Mouse (Mus musculus): ENCODE measurements at regions not wholly inside any gene's neighbourhood (a gene's known extent, or its start where the extent isn't known, plus 50 kb on each side); places are given as distances from the start of the nearest gene placed in this dataset.

DNA sequence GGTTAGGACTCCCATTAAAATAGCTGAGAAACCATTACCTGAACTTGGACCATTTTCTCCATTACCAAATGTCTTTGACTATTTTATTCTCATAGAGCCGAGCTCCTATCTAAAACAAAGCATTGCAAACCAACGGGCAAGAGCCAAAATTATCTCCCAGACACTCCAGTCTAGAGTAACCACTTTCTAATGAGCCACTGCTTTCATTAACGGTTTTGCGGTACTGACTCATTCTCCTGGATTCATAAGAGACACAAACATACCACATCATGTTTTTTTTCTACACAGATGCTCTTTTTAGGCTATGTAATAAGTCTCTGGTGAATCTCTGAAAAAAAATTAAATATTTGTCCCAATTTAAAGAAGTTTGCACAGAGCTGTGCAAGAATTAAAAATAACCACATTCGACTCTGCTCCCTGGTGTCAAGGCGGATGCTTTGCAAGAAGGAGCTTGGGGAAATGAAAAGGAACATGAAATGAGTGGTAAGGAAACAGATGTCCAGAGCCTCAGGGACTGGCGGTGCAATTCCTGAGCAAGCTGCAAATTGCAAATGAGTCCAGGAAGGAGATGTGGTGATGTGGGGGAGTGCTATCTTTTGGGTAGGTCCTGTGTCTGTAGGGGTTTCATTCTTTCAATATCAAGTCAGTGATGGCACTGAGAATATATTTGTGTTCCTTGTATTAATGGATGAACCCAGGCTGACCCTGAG lies 143.8 kb upstream of the Phactr1 start:
- Histone ChIP-seq H3K4me1 (ENCODE audit: control insufficient read depth, insufficient read depth, low read length) (no peaks in the 10 kb centered on the region), H3K36me3 (ENCODE audit: control insufficient read depth, insufficient read depth, low read length) (no peaks in the 10 kb centered on the region), H3K9me3 (replicated peaks; ENCODE audit: control insufficient read depth, low read length, poor library complexity, severe bottlenecking) (no peaks in the 10 kb centered on the region), H3K27ac (ENCODE audit: low read length) (no peak overlapping the region), H3K27me3 (ENCODE audit: control insufficient read depth, insufficient read depth, low read depth, low read length) (no peaks in the 10 kb centered on the region), H3K4me3 (ENCODE audit: low read depth, low read length) (no peak overlapping the region), H3K4me2 (ENCODE audit: low read length) (no peak overlapping the region), H3K9ac (ENCODE audit: low read depth, low read length) (no peak overlapping the region)
- ATAC-seq: no peak
- 76% methylated on average over 7 of the region's 7 CpGs for WGBS

- Histone ChIP-seq H3K4me1 (ENCODE audit: control insufficient read depth, insufficient read depth, low read length) (no peaks in the 10 kb centered on the region), H3K27me3 (ENCODE audit: control insufficient read depth, insufficient read depth, low read depth, low read length) (no peaks in the 10 kb centered on the region), H3K9ac (ENCODE audit: low read depth, low read length) (no peak overlapping the region), H3K4me3 (ENCODE audit: low read depth, low read length) (no peak overlapping the region), H3K36me3 (ENCODE audit: control insufficient read depth, insufficient read depth, low read length) (no peaks in the 10 kb centered on the region), H3K27ac (ENCODE audit: low read length) (no peak overlapping the region), H3K4me2 (ENCODE audit: low read length) (no peak overlapping the region), H3K9me3 (replicated peaks; ENCODE audit: control insufficient read depth, low read length, poor library complexity, severe bottlenecking) (no peaks in the 10 kb centered on the region)
- no peak for ATAC-seq
- 90% methylated on average over 2 of the region's 2 CpGs for WGBS
These were observed 142.4 kb upstream of the Phactr1 start for GRCm38 (mm10) chr13:42538046-42538445.

GRCm38 (mm10) chr13:42544536-42545094 lies 135.8 kb upstream of the Phactr1 start:
- Histone ChIP-seq H3K4me3 (ENCODE audit: low read depth, low read length) (no peak overlapping the region), H3K9me3 (replicated peaks; ENCODE audit: control insufficient read depth, low read length, poor library complexity, severe bottlenecking) (no peaks in the 10 kb centered on the region), H3K9ac (ENCODE audit: low read depth, low read length) (no peak overlapping the region), H3K4me2 (ENCODE audit: low read length) (no peak overlapping the region), H3K4me1 (ENCODE audit: control insufficient read depth, insufficient read depth, low read length) (no peaks in the 10 kb centered on the region), H3K27me3 (ENCODE audit: control insufficient read depth, insufficient read depth, low read depth, low read length) (no peaks in the 10 kb centered on the region), H3K27ac (ENCODE audit: low read length) (no peak overlapping the region), H3K36me3 (ENCODE audit: control insufficient read depth, insufficient read depth, low read length) (no peaks in the 10 kb centered on the region)
- 82% methylated on average over 4 of the region's 4 CpGs for WGBS
- ATAC-seq: no peak

DNA sequence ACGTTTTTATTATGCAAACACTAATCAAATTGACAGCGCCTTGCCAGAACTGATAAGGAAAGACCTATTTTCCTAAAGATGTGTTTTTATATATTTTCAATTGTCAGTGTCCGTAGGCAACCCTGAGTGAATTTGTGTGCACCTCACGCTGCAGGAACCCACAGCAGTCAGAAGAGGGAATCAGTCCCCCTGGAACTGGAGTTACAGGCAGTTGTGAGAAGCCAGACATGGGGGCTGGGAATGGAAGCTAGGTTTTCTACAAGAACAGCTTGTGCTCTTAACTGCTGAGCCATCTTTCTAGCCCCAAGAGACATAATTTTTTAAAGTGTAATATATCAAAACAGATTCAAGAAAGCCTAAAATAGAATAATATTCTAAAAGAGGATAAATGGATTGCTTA lies 134.0 kb upstream of the Phactr1 start:
- no peaks in the 10 kb centered on the region for H3K36me3 ChIP-seq (ENCODE audit: control insufficient read depth, insufficient read depth, low read length)
- no peaks in the 10 kb centered on the region for H3K27me3 ChIP-seq (ENCODE audit: control insufficient read depth, insufficient read depth, low read depth, low read length)
- WGBS: 74% methylated on average over 4 of the region's 4 CpGs
- H3K4me2 ChIP-seq (ENCODE audit: low read length): no peak overlapping the region
- no peak for ATAC-seq
- no peak overlapping the region for H3K4me3 ChIP-seq (ENCODE audit: low read depth, low read length)
- H3K9ac ChIP-seq (ENCODE audit: low read depth, low read length): no peak overlapping the region
- no peak overlapping the region for H3K27ac ChIP-seq (ENCODE audit: low read length)
- no peaks in the 10 kb centered on the region for H3K4me1 ChIP-seq (ENCODE audit: control insufficient read depth, insufficient read depth, low read length)
- H3K9me3 ChIP-seq (replicated peaks; ENCODE audit: control insufficient read depth, low read length, poor library complexity, severe bottlenecking): no peaks in the 10 kb centered on the region

DNA sequence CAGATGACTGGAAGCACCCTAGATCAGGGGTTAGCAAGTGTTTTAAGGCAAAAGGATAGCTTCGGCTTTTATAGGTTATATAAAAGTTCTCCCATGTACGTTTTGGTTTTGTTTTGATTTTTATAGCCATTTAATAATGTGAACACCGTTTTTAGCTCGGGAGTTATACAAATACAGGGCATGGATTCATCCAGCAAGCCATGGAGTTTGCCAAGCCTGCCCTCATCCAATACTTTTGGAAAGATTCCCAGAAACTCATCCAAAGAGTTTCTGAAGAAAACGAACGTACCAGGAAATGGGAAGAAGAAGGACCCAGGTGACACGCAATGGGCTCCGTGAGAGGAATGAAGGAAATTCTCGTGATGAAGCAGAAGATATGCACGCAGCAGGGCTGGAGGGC lies 133.6 kb upstream of the Phactr1 start:
- H3K4me3 ChIP-seq (ENCODE audit: low read depth, low read length): no peak overlapping the region
- H3K27ac ChIP-seq (ENCODE audit: low read length): no peak overlapping the region
- 93% methylated on average over 10 of the region's 10 CpGs for WGBS
- ATAC-seq: no peak
- no peak overlapping the region for H3K4me2 ChIP-seq (ENCODE audit: low read length)
- H3K27me3 ChIP-seq (ENCODE audit: control insufficient read depth, insufficient read depth, low read depth, low read length): no peaks in the 10 kb centered on the region
- no peak overlapping the region for H3K9ac ChIP-seq (ENCODE audit: low read depth, low read length)
- no peaks in the 10 kb centered on the region for H3K9me3 ChIP-seq (replicated peaks; ENCODE audit: control insufficient read depth, low read length, poor library complexity, severe bottlenecking)
- no peaks in the 10 kb centered on the region for H3K36me3 ChIP-seq (ENCODE audit: control insufficient read depth, insufficient read depth, low read length)
- H3K4me1 ChIP-seq (ENCODE audit: control insufficient read depth, insufficient read depth, low read length): no peaks in the 10 kb centered on the region

- no peak overlapping the region for H3K4me2 ChIP-seq (ENCODE audit: low read length)
- H3K4me3 ChIP-seq (ENCODE audit: low read depth, low read length): no peak overlapping the region
- ATAC-seq: no peak
- no peaks in the 10 kb centered on the region for H3K27me3 ChIP-seq (ENCODE audit: control insufficient read depth, insufficient read depth, low read depth, low read length)
- no peaks in the 10 kb centered on the region for H3K9me3 ChIP-seq (replicated peaks; ENCODE audit: control insufficient read depth, low read length, poor library complexity, severe bottlenecking)
- H3K36me3 ChIP-seq (ENCODE audit: control insufficient read depth, insufficient read depth, low read length): no peaks in the 10 kb centered on the region
- no peaks in the 10 kb centered on the region for H3K4me1 ChIP-seq (ENCODE audit: control insufficient read depth, insufficient read depth, low read length)
- H3K27ac ChIP-seq (ENCODE audit: low read length): no peak overlapping the region
- no peak overlapping the region for H3K9ac ChIP-seq (ENCODE audit: low read depth, low read length)
- WGBS: 79% methylated on average over 5 of the region's 5 CpGs
These were observed 131.3 kb upstream of the Phactr1 start for GRCm38 (mm10) chr13:42549021-42549559.

DNA sequence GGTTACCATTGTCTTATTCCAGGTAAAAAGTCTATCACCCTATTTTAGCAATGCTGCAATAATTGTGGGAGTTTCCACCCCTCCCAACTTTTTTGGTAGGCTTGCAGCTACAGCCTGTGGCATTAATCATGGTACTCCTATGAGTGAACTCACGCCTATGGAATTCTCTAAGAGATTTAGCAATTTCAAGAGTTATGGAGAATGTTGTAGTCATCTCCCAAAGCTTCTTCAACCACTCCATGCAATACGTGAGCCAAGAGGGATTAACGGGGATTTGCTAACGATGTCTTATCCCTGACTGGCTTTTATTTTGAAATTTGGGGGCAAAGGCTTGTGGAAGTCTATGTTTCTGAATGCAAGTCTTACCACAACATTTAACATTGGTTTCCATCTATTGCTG lies 125.5 kb upstream of the Phactr1 start:
- no peaks in the 10 kb centered on the region for H3K4me1 ChIP-seq (ENCODE audit: control insufficient read depth, insufficient read depth, low read length)
- WGBS: 86% methylated on average over 4 of the region's 4 CpGs
- H3K9ac ChIP-seq (ENCODE audit: low read depth, low read length): no peak overlapping the region
- no peaks in the 10 kb centered on the region for H3K9me3 ChIP-seq (replicated peaks; ENCODE audit: control insufficient read depth, low read length, poor library complexity, severe bottlenecking)
- H3K4me2 ChIP-seq (ENCODE audit: low read length): no peak overlapping the region
- no peaks in the 10 kb centered on the region for H3K36me3 ChIP-seq (ENCODE audit: control insufficient read depth, insufficient read depth, low read length)
- no peak overlapping the region for H3K4me3 ChIP-seq (ENCODE audit: low read depth, low read length)
- H3K27me3 ChIP-seq (ENCODE audit: control insufficient read depth, insufficient read depth, low read depth, low read length): no peaks in the 10 kb centered on the region
- ATAC-seq: no peak
- H3K27ac ChIP-seq (ENCODE audit: low read length): no peak overlapping the region

DNA sequence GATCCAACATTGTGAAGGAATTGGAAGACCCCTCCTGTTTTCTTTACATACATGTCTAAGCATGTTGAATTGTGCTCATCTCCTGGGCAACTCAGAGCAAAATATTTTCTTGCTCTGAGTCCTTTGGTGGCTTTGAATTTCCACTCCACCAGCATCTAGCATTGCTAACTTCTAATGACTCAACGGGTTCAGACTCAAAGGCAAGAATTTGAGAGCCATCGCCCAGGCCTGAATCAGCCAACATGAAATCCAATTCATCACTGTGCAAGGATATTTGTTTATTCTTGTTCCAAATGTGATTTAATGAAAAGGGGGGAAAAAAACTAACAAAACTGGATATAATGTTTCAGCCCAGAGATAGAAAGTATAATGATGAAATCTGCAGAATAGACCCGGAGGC lies 121.9 kb upstream of the Phactr1 start:
- Histone ChIP-seq H3K9me3 (replicated peaks; ENCODE audit: control insufficient read depth, low read length, poor library complexity, severe bottlenecking) (no peaks in the 10 kb centered on the region), H3K27me3 (ENCODE audit: control insufficient read depth, insufficient read depth, low read depth, low read length) (no peaks in the 10 kb centered on the region), H3K4me3 (ENCODE audit: low read depth, low read length) (no peak overlapping the region), H3K4me1 (ENCODE audit: control insufficient read depth, insufficient read depth, low read length) (no peaks in the 10 kb centered on the region), H3K9ac (ENCODE audit: low read depth, low read length) (no peak overlapping the region), H3K27ac (ENCODE audit: low read length) (no peak overlapping the region), H3K36me3 (ENCODE audit: control insufficient read depth, insufficient read depth, low read length) (no peaks in the 10 kb centered on the region), H3K4me2 (ENCODE audit: low read length) (no peak overlapping the region)
- ATAC-seq: no peak
- 92% methylated on average over 3 of the region's 3 CpGs for WGBS

DNA sequence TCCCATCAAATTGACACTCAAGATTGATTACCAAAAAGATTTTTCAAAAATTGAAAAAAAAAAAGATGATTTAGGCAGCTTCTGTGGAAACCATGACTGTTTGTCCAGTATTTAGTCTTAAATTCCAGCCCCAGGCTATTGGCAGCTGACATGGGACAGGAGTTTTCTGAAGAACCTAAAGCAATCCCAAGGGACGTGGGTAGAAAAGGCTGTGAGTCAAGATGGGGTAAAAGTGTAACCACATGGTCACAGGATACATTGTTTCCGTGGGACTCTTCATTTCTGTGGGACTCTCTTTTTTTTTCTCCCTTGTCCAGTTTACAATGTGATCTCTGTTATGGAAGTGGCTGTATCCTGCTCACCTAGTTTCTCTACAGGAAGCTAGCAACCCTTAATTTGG lies 119.0 kb upstream of the Phactr1 start:
- Histone ChIP-seq H3K27me3 (ENCODE audit: control insufficient read depth, insufficient read depth, low read depth, low read length) (no peaks in the 10 kb centered on the region), H3K4me1 (ENCODE audit: control insufficient read depth, insufficient read depth, low read length) (no peaks in the 10 kb centered on the region), H3K36me3 (ENCODE audit: control insufficient read depth, insufficient read depth, low read length) (no peaks in the 10 kb centered on the region), H3K9me3 (replicated peaks; ENCODE audit: control insufficient read depth, low read length, poor library complexity, severe bottlenecking) (no peaks in the 10 kb centered on the region), H3K4me2 (ENCODE audit: low read length) (no peak overlapping the region), H3K9ac (ENCODE audit: low read depth, low read length) (no peak overlapping the region), H3K4me3 (ENCODE audit: low read depth, low read length) (no peak overlapping the region), H3K27ac (ENCODE audit: low read length) (no peak overlapping the region)
- 74% methylated on average over 2 of the region's 2 CpGs for WGBS
- ATAC-seq: no peak
